In the genomic region with DNA sequence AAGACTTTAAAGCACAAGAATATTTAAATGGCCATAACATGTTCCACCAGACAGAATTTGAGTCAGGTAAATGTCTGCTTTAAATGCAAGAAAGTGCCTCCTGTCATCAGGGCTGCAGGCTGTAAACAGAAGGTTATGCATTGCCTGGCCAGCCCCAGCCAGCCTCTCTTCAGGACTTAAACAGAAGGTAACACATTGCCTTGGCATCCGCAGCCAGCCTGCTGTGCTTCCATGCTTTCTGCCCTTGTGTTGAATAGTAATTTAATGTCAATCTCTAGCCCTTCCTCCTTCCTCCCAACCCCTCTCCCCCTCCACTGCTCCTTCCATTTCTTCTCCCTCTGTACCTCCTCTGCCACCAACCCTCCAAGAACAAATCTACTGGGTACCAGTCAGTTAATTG, we compare ENCODE assay signal across 22 mouse cellular contexts.
DNase-seq lines count a peak whose midpoint lies in the region; ATAC-seq lines count a peak whose summit lies in the region.
"Had no signal": no experiment of that assay in that cellular context is flagged by ENCODE, and none has a peak within 500 bp of the region (broad histone marks: within the 10 kb centered on the region; RNA-seq: fewer than 3 reads in every experiment).

No protein-coding gene starts in this region.

- H3K9ac ChIP-seq in forebrain, embryonic 14.5 days (ENCODE audit: low read length): no peak overlapping the region
- H3K9ac ChIP-seq in forebrain, embryonic 16.5 days (replicated peaks; ENCODE audit: low read depth, low read length): no peak overlapping the region
- H3K9ac ChIP-seq in kidney, embryonic 15.5 days: no peak overlapping the region
- H3K9ac ChIP-seq: embryonic facial prominence, embryonic 13.5 days; forebrain, embryonic 12.5 days; heart, embryonic 12.5 days; hindbrain, embryonic 15.5 days had no signal

- H3K9me3 ChIP-seq in forebrain, embryonic 14.5 days (replicated peaks; ENCODE audit: control insufficient read depth, low read length): no peaks in the 10 kb centered on the region
- no peaks in the 10 kb centered on the region for H3K9me3 ChIP-seq in forebrain, embryonic 16.5 days (ENCODE audit: control insufficient read depth, low read length)
- H3K9me3 ChIP-seq in kidney, embryonic 15.5 days (replicated peaks): peaks cover 5% of the 10 kb centered on the region; the same call in 1 of the 2 replicates
- H3K9me3 ChIP-seq: embryonic facial prominence, embryonic 13.5 days; forebrain, embryonic 12.5 days; hindbrain, embryonic 15.5 days had no signal

- no peaks in the 10 kb centered on the region for H3K36me3 ChIP-seq in forebrain, embryonic 14.5 days (ENCODE audit: control insufficient read depth, insufficient read depth, low read length)
- no peaks in the 10 kb centered on the region for H3K36me3 ChIP-seq in forebrain, embryonic 16.5 days (ENCODE audit: control insufficient read depth, insufficient read depth)
- H3K36me3 ChIP-seq in kidney, embryonic 15.5 days: no peaks in the 10 kb centered on the region
- H3K36me3 ChIP-seq: embryonic facial prominence, embryonic 13.5 days; forebrain, embryonic 12.5 days; G1E; hindbrain, embryonic 15.5 days had no signal

- peak; percentile 36; the same call in 1 of the 2 replicates for ATAC-seq in cerebellum, adult (ENCODE audit: insufficient number of reproducible peaks, low FRiP score, low TSS enrichment)
- ATAC-seq in forebrain, embryonic 14.5 days: no peak
- no peak for ATAC-seq in forebrain, embryonic 16.5 days
- no peak for ATAC-seq in kidney, embryonic 15.5 days (replicated peaks; ENCODE audit: low FRiP score)
- ATAC-seq: CD4-positive, CD25-positive, alpha-beta regulatory T cell, adult 4 months; inflammation-experienced regulatory T-cells, adult 6 months; intestine, postnatal 0 days had no signal

- no peaks in the 10 kb centered on the region for H3K27me3 ChIP-seq in forebrain, embryonic 14.5 days (replicated peaks; ENCODE audit: control insufficient read depth, insufficient read depth, low read length)
- no peaks in the 10 kb centered on the region for H3K27me3 ChIP-seq in forebrain, embryonic 16.5 days (replicated peaks; ENCODE audit: control insufficient read depth, insufficient read depth, low read length)
- H3K27me3 ChIP-seq in kidney, embryonic 15.5 days: no peaks in the 10 kb centered on the region
- H3K27me3 ChIP-seq: embryonic facial prominence, embryonic 13.5 days; forebrain, embryonic 12.5 days; heart, embryonic 12.5 days; hindbrain, embryonic 15.5 days had no signal

- no peak overlapping the region for H3K4me2 ChIP-seq in forebrain, embryonic 14.5 days (ENCODE audit: low read length)
- no peak overlapping the region for H3K4me2 ChIP-seq in forebrain, embryonic 16.5 days (ENCODE audit: low read length)
- H3K4me2 ChIP-seq in kidney, embryonic 15.5 days: no peak overlapping the region
- H3K4me2 ChIP-seq: embryonic facial prominence, embryonic 13.5 days; forebrain, embryonic 12.5 days; heart, embryonic 12.5 days; hindbrain, embryonic 15.5 days had no signal

- no peaks in the 10 kb centered on the region for H3K4me1 ChIP-seq in forebrain, embryonic 14.5 days (ENCODE audit: control insufficient read depth, insufficient read depth, low read length)
- H3K4me1 ChIP-seq in forebrain, embryonic 16.5 days (replicated peaks; ENCODE audit: control insufficient read depth, insufficient read depth, low read length): peaks cover 4% of the 10 kb centered on the region; the same call in 1 of the 2 replicates
- H3K4me1 ChIP-seq in kidney, embryonic 15.5 days: peaks cover 6% of the 10 kb centered on the region; the same call in 1 of the 2 replicates
- H3K4me1 ChIP-seq: embryonic facial prominence, embryonic 13.5 days; forebrain, embryonic 12.5 days; heart, embryonic 12.5 days; hindbrain, embryonic 10.5 days; hindbrain, embryonic 15.5 days had no signal

- DNase-seq in cerebellum, adult 9-11 months: no peak
- DNase-seq in forebrain, embryonic 14.5 days (ENCODE audit: low spot score): peak; percentile 33
- DNase-seq in brain, adult 2 months (ENCODE audit: low read depth, low spot score): peak; percentile 22
- DNase-seq in cerebellum, postnatal 25 days: peak; percentile 30 to 57
- DNase-seq in kidney, postnatal 10 days: no peak
- DNase-seq: adrenal gland, adult 8-10 months; adrenal gland, postnatal 36 days; B cell, adult 2 months; gastrocnemius, adult 2 months; gastrocnemius, postnatal 25 days had no signal

- no peak overlapping the region for H3K4me3 ChIP-seq in forebrain, embryonic 14.5 days (ENCODE audit: low read depth, low read length)
- no peak overlapping the region for H3K4me3 ChIP-seq in forebrain, embryonic 16.5 days (replicated peaks; ENCODE audit: low read length)
- no peak overlapping the region for H3K4me3 ChIP-seq in kidney, embryonic 15.5 days (replicated peaks)
- H3K4me3 ChIP-seq: embryonic facial prominence, embryonic 13.5 days; forebrain, embryonic 12.5 days; gastrocnemius, adult 2 months; heart, embryonic 12.5 days; hindbrain, embryonic 10.5 days; hindbrain, embryonic 15.5 days had no signal

- H3K27ac ChIP-seq in forebrain, embryonic 14.5 days (ENCODE audit: low read depth, low read length): no peak overlapping the region
- H3K27ac ChIP-seq in forebrain, embryonic 16.5 days (ENCODE audit: low read length): no peak overlapping the region
- no peak overlapping the region for H3K27ac ChIP-seq in kidney, embryonic 15.5 days
- H3K27ac ChIP-seq: embryonic facial prominence, embryonic 13.5 days; forebrain, embryonic 12.5 days; gastrocnemius, adult 2 months; hindbrain, embryonic 10.5 days; hindbrain, embryonic 15.5 days had no signal

- WGBS in forebrain, embryonic 14.5 days: 58% methylated on average over 1 of the region's 1 CpGs
- WGBS in forebrain, embryonic 16.5 days: 71% methylated on average over 1 of the region's 1 CpGs
- 95% methylated on average over 1 of the region's 1 CpGs for WGBS in kidney, embryonic 15.5 days

Comparison
In these comparisons a context has a peak if more than half of its experiments do, and no peak if none do; other contexts are left out.
1. DNase-seq: peak in forebrain, embryonic 14.5 days (single experiment), brain, adult 2 months (single experiment) and cerebellum, postnatal 25 days (2 of 2); none in cerebellum, adult 9-11 months (single experiment) and kidney, postnatal 10 days (single experiment).